Mouse (Mus musculus) midbrain, embryonic 10.5 days (tissue): Measurements from ENCODE around the gene Adam15. TPM values are rescaled to one million over a fixed set of nuclear protein-coding genes. Genes with fewer than 3 reads are reported as not detected.
A peak's percentile ranks its signal among the peaks of the same experiment; 100 is the strongest.

Experiments used
- DNase-seq: peaks from one replicate; pipeline ENCODE4 v3.0.0-alpha.2; 2017; ENCODE audit warnings: low spot score
- H3K27ac ChIP-seq: fragments of 300-500 bp; sonication (generic); replicated peaks from 2 replicates; pipeline ENCODE4 v1.5.1; 2016; ENCODE audit warnings: mild to moderate bottlenecking
- H3K27me3 ChIP-seq: fragments of 300-500 bp; sonication (generic); 2 replicates; pipeline ENCODE4 v1.6.1; 2016; ENCODE audit warnings: low read depth, mild to moderate bottlenecking; ENCODE audit not compliant: poor library complexity, severe bottlenecking
- H3K36me3 ChIP-seq: fragments of 300-500 bp; sonication (generic); 2 replicates; pipeline ENCODE4 v1.6.1; 2016; ENCODE audit warnings: mild to moderate bottlenecking, moderate library complexity
- H3K4me1 ChIP-seq: fragments of 300-500 bp; sonication (generic); 2 replicates; pipeline ENCODE4 v1.6.1; 2016
- H3K4me3 ChIP-seq: fragments of 300-500 bp; sonication (generic); 2 replicates; pipeline ENCODE4 v1.5.1; 2016; ENCODE audit warnings: mild to moderate bottlenecking, moderate library complexity
- H3K9me3 ChIP-seq: fragments of 300-500 bp; sonication (generic); replicated peaks from 2 replicates; pipeline ENCODE4 v1.6.1; 2016; ENCODE audit warnings: mild to moderate bottlenecking
- WGBS: fragments of 180-500 bp; shearing (Covaris S2); methylation state at CpG from one replicate; pipeline ENCODE4 v1.1.7; 2016; 5-methylcytosine and 5-hydroxymethylcytosine counted together
- polyA plus RNA-seq: library from polyadenylated mRNA; unstranded; fragments of >200 nt; fragmentation: Nextera tagmentation; extraction: Ambion mirVana; gene quantifications from 2 replicates; pipeline ENCODE4 v1.2.1, GENCODE M21; 2016

Adam15 gene
- polyA plus RNA-seq, 1 experiment from 2014 or later, result 30.5 TPM

DNA sequence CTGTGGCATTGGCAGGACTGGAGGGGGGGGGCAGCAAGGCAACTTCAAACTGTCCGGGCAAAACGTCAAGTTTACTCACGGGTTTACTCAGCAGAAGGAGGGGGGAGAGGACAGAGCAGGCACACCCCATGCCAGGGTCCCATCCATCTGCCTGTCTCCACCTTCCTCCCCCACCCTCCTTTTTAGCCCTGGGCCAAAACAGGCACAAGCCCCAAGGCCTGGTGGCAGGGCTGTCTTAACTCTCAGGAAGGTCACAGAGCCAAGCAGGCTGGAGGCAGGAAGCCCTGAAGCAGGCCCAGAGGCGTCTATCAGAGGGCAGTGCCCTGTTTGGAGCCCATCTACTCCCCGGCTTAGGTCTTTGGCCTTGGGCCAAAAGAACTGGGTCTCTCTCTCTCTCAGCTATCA, 40.3 kb upstream of the Adam15 start:
- H3K36me3 ChIP-seq, result no peaks in the 10 kb centered on the region
- H3K27ac ChIP-seq, result no peak overlapping the region
- peaks cover 61% of the 10 kb centered on the region for H3K27me3 ChIP-seq
- H3K9me3 ChIP-seq, result no peaks in the 10 kb centered on the region
- no peak for DNase-seq
- 71% methylated on average over 5 of the region's 5 CpGs for WGBS
- peaks cover 79% of the 10 kb centered on the region for H3K4me1 ChIP-seq
- peak overlapping the region; percentile 61; the same call in 1 of the 2 replicates for H3K4me3 ChIP-seq

GRCm38 (mm10) chr3:89388901-89389740, 39.3 kb upstream of the Adam15 start:
- Histone ChIP-seq H3K4me1 (peaks cover 79% of the 10 kb centered on the region), H3K27me3 (peaks cover 64% of the 10 kb centered on the region), H3K36me3 (no peaks in the 10 kb centered on the region), H3K27ac (no peak overlapping the region), H3K4me3 (no peak overlapping the region), H3K9me3 (no peaks in the 10 kb centered on the region)
- DNase-seq, result no peak
- WGBS, result 74% methylated on average over 6 of the region's 6 CpGs

- WGBS, result 79% methylated on average over 11 of the region's 11 CpGs
These were observed 38.5 kb upstream of the Adam15 start for GRCm38 (mm10) chr3:89388134-89388881.

GRCm38 (mm10) chr3:89387632-89388031, 37.8 kb upstream of the Adam15 start:
- peaks cover 67% of the 10 kb centered on the region for H3K4me1 ChIP-seq

More at GRCm38 (mm10) chr3:89388134-89388881, 38.5 kb upstream of the Adam15 start:
- Histone ChIP-seq H3K36me3 (no peaks in the 10 kb centered on the region), H3K27me3 (peaks cover 64% of the 10 kb centered on the region), H3K27ac (0 out of 2 replicates have a peak overlapping the region, but pooled peaks have one; percentile 19), H3K9me3 (no peaks in the 10 kb centered on the region), H3K4me3 (no peak overlapping the region), H3K4me1 (peaks cover 74% of the 10 kb centered on the region)
- no peak for DNase-seq

DNA sequence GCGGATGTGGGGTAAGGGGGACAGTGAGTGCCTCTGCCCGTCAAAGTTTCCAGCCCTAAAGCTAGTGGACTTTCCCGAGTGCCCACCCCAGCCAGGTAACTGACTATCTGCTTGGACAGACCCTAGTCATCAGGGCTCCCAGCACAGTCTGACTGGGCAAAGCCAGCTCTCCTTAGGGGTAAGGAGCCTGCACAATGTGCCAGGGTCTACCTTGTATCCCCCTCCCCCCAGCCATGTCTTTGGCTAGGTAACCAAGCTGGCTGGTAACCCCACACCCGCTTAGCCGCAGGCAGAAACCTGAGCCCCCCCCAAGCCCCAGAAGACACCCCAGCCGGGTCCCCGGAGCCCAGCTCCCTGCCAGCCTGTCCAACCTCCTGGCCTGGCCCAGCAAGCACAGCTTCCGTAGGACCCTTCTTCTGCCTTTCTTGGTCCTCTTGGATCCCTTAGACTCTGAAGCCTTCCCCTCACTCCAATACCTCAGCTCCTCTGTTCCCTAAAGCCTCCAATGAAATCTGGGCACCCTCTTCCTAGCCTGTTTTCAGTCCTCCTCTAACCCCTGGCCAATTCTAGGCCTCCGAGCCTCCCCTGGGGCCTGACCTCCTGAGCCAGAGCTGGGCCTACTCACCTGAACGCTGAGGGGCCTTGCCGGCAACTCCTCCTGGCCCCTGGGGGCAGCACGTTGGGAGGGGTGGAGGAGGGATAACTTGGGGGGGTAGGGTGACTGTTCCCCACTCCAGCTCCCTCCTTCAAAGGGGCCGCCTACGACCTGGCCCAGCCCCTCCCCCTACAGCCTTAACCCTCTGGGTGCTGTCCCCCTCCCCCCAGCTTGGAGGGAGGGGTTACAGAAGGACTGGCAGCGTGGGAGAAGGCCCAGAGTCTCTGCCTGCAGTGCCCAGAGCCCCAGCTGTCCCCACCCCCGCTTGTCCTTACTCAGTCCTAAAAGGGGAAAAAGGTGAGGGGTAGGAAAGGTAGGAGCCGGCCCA, 36.9 kb upstream of the Adam15 start:
- Histone ChIP-seq H3K27ac (peak overlapping the region; percentile 46; the same call in 1 of the 2 replicates), H3K27me3 (peaks cover 49% of the 10 kb centered on the region), H3K9me3 (no peaks in the 10 kb centered on the region), H3K4me3 (0 out of 2 replicates have a peak overlapping the region, but pooled peaks have one; percentile 12), H3K36me3 (no peaks in the 10 kb centered on the region), H3K4me1 (peaks cover 59% of the 10 kb centered on the region)
- WGBS, result 53% methylated on average over 17 of the region's 17 CpGs
- DNase-seq, result no peak

More at GRCm38 (mm10) chr3:89387632-89388031, 37.8 kb upstream of the Adam15 start:
- H3K9me3 ChIP-seq, result no peaks in the 10 kb centered on the region
- H3K27me3 ChIP-seq, result peaks cover 58% of the 10 kb centered on the region
- H3K27ac ChIP-seq, result 0 out of 2 replicates have a peak overlapping the region, but pooled peaks have one; percentile 46
- no peaks in the 10 kb centered on the region for H3K36me3 ChIP-seq
- DNase-seq, result no peak
- peak overlapping the region; percentile 18; the same call in 1 of the 2 replicates for H3K4me3 ChIP-seq
- 67% methylated on average over 11 of the region's 11 CpGs for WGBS

DNA sequence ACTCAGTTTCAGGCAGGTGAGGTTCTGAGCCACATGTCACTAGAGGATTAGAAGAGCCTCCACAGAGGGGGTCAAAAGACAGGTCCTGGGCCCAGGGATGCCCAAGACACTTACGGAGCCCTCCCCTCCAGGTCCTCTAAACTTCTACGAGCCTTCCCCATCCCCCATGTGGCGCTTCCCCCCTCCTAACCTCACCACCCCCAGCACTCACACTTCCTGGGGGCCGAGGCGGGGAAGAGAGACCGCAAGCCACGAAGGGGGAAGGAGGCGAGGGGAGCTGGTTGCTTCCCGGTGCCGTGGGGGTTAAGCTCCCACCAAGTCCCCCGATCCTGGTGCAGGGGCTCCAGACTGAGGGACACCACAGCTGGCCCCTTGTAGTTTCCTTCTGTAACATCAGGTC, 35.7 kb upstream of the Adam15 start:
- Histone ChIP-seq H3K27ac (0 out of 2 replicates have a peak overlapping the region, but pooled peaks have one; percentile 70), H3K9me3 (no peaks in the 10 kb centered on the region), H3K4me1 (peaks cover 48% of the 10 kb centered on the region), H3K27me3 (peaks cover 36% of the 10 kb centered on the region), H3K36me3 (no peaks in the 10 kb centered on the region), H3K4me3 (no peak overlapping the region)
- no peak for DNase-seq
- 41% methylated on average over 11 of the region's 11 CpGs for WGBS

GRCm38 (mm10) chr3:89384331-89385076, 34.7 kb upstream of the Adam15 start:
- WGBS, result 57% methylated on average over 11 of the region's 12 CpGs
- Histone ChIP-seq H3K27ac (peak overlapping the region; percentile 70), H3K9me3 (no peaks in the 10 kb centered on the region), H3K4me1 (peaks cover 47% of the 10 kb centered on the region), H3K27me3 (peaks cover 27% of the 10 kb centered on the region), H3K36me3 (no peaks in the 10 kb centered on the region), H3K4me3 (peak overlapping the region; percentile 16; the same call in 1 of the 2 replicates)
- DNase-seq, result no peak

GRCm38 (mm10) chr3:89383651-89384255, 34.0 kb upstream of the Adam15 start:
- no peaks in the 10 kb centered on the region for H3K9me3 ChIP-seq
- no peak overlapping the region for H3K4me3 ChIP-seq
- 83% methylated on average over 5 of the region's 5 CpGs for WGBS
- H3K36me3 ChIP-seq, result no peaks in the 10 kb centered on the region
- peaks cover 24% of the 10 kb centered on the region for H3K27me3 ChIP-seq
- peaks cover 54% of the 10 kb centered on the region for H3K4me1 ChIP-seq
- no peak overlapping the region for H3K27ac ChIP-seq
- no peak for DNase-seq

- Histone ChIP-seq H3K4me3 (no peak overlapping the region), H3K27ac (no peak overlapping the region), H3K4me1 (peaks cover 55% of the 10 kb centered on the region), H3K9me3 (no peaks in the 10 kb centered on the region), H3K27me3 (peaks cover 24% of the 10 kb centered on the region), H3K36me3 (no peaks in the 10 kb centered on the region)
- no peak for DNase-seq
- WGBS, result 83% methylated on average over 5 of the region's 5 CpGs
These were observed 33.2 kb upstream of the Adam15 start for GRCm38 (mm10) chr3:89382950-89383349.

- Histone ChIP-seq H3K9me3 (no peaks in the 10 kb centered on the region), H3K27ac (no peak overlapping the region), H3K4me3 (no peak overlapping the region), H3K4me1 (peaks cover 52% of the 10 kb centered on the region), H3K36me3 (no peaks in the 10 kb centered on the region), H3K27me3 (peaks cover 23% of the 10 kb centered on the region)
- WGBS, result 91% methylated on average over 9 of the region's 9 CpGs
- DNase-seq, result no peak
These were observed 32.5 kb upstream of the Adam15 start for GRCm38 (mm10) chr3:89382033-89382882.
